8 mouse cellular contexts compared by ENCODE assay signal in the genomic region with DNA sequence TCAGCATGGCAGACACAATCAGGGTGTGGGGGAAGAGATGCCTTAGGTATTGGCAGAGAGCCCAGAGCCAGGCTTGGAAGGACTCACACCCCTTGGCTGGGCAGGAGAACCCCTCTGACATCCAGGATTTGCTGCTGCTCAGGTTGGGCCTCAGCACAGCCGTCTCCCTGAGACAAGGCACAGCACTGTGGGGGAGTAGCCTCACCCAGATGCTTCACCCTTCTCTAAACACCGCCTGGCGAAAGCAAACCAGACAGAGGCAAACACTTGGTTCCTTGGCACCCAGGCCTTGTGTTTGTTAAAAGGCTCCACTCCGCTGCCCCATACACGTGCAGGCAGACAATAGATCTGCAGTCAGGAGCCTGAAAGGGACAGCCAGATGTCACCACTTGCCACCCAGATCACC. TPM values are rescaled to one million over a fixed set of nuclear protein-coding genes. Genes with fewer than 3 reads are reported as not detected.
DNase-seq lines count a peak whose midpoint lies in the region; ATAC-seq and TF ChIP-seq lines count a peak whose summit lies in the region.

No protein-coding gene starts in this region.

- peak overlapping the region; percentile 70 for H3K9ac ChIP-seq in forebrain, embryonic 15.5 days (replicated peaks)
- H3K9ac ChIP-seq in kidney, postnatal 0 days (ENCODE audit: low read depth, low read length) = peak overlapping the region; percentile 88; the same call in 1 of the 2 replicates

- H3K27ac ChIP-seq in forebrain, embryonic 15.5 days (replicated peaks) = peak overlapping the region; percentile 81
- H3K27ac ChIP-seq in kidney, postnatal 0 days = no peak overlapping the region
- peak overlapping the region; percentile 67 for H3K27ac ChIP-seq in midbrain, embryonic 10.5 days (replicated peaks)

- TF ChIP-seq CTCF in kidney, postnatal 0 days (IDR thresholded peaks at IDR 0.05; ENCODE audit: low read depth) = no peak

- H3K4me2 ChIP-seq in forebrain, embryonic 15.5 days (replicated peaks) = peak overlapping the region; percentile 64
- H3K4me2 ChIP-seq in kidney, postnatal 0 days (ENCODE audit: low read length) = peak overlapping the region; percentile 83

- H3K4me3 ChIP-seq in forebrain, embryonic 15.5 days = peak overlapping the region; percentile 48
- peak overlapping the region; percentile 79 for H3K4me3 ChIP-seq in kidney, postnatal 0 days (replicated peaks; ENCODE audit: low read depth, low read length)
- peak overlapping the region; percentile 76; the same call in 1 of the 2 replicates for H3K4me3 ChIP-seq in midbrain, embryonic 10.5 days

- ATAC-seq in forebrain, embryonic 15.5 days (replicated peaks) = peak; percentile 20
- ATAC-seq in kidney, postnatal 0 days (replicated peaks; ENCODE audit: low FRiP score, low read depth) = no peak
- no peak for ATAC-seq in granulocyte monocyte progenitor cell, adult 5-6 weeks (replicated peaks; ENCODE audit: poor library complexity, severe bottlenecking)

- peaks cover 33% of the 10 kb centered on the region for H3K4me1 ChIP-seq in forebrain, embryonic 15.5 days
- peaks cover 17% of the 10 kb centered on the region; the same call in 1 of the 2 replicates for H3K4me1 ChIP-seq in kidney, postnatal 0 days (replicated peaks; ENCODE audit: insufficient read depth, low read length)
- H3K4me1 ChIP-seq in midbrain, embryonic 10.5 days = peaks cover 29% of the 10 kb centered on the region

- no peaks in the 10 kb centered on the region for H3K9me3 ChIP-seq in forebrain, embryonic 15.5 days
- no peaks in the 10 kb centered on the region for H3K9me3 ChIP-seq in kidney, postnatal 0 days (replicated peaks; ENCODE audit: low read length)
- H3K9me3 ChIP-seq in midbrain, embryonic 10.5 days (replicated peaks) = no peaks in the 10 kb centered on the region

- peak; percentile 77 for DNase-seq in ovary, adult 18-20 months (ENCODE audit: low spot score)
- DNase-seq in ovary, postnatal 14 days (ENCODE audit: low spot score) = no peak
- DNase-seq in kidney, postnatal 0 days (ENCODE audit: low spot score) = peak; percentile 46
- DNase-seq in midbrain, embryonic 10.5 days (ENCODE audit: low spot score) = no peak
- DNase-seq in spleen, postnatal 10 days (ENCODE audit: low spot score in 2 of 2) = no peak
- DNase-seq in adrenal gland, postnatal 10 days = no peak

- H3K36me3 ChIP-seq in forebrain, embryonic 15.5 days = no peaks in the 10 kb centered on the region
- 0 out of 2 replicates have a peak, but pooled peaks cover 5% of the 10 kb centered on the region for H3K36me3 ChIP-seq in kidney, postnatal 0 days (ENCODE audit: insufficient read depth, low read length)
- H3K36me3 ChIP-seq in midbrain, embryonic 10.5 days = 0 out of 2 replicates have a peak, but pooled peaks cover 2% of the 10 kb centered on the region

- H3K27me3 ChIP-seq in forebrain, embryonic 15.5 days = 0 out of 2 replicates have a peak, but pooled peaks cover 5% of the 10 kb centered on the region
- no peaks in the 10 kb centered on the region for H3K27me3 ChIP-seq in kidney, postnatal 0 days (ENCODE audit: insufficient read depth, low read length)
- peaks cover 51% of the 10 kb centered on the region for H3K27me3 ChIP-seq in midbrain, embryonic 10.5 days (ENCODE audit: low read depth, poor library complexity, severe bottlenecking)

- 5% methylated on average over 5 of the region's 5 CpGs for WGBS in forebrain, embryonic 15.5 days
- 26% methylated on average over 5 of the region's 5 CpGs for whole genome bisulfite sequencing in kidney, postnatal 0 days
- WGBS in midbrain, embryonic 10.5 days = 38% methylated on average over 5 of the region's 5 CpGs

RNA-seq across cellular contexts. Expression of a gene that starts 18.2 kb away (rescaled TPM):
- polyA plus RNA-seq in forebrain, embryonic 15.5 days (2015; fragmentation: Nextera tagmentation; extraction: Ambion mirVana) = 30.2 and 32.4 TPM in 2 replicates
- 29.0 and 30.4 TPM in 2 replicates for polyA plus RNA-seq in kidney, postnatal 0 days (2015; fragmentation: Nextera tagmentation; extraction: Ambion mirVana)
- 11.1 and 16.3 TPM in 2 replicates for polyA plus RNA-seq in midbrain, embryonic 10.5 days (2016; fragmentation: Nextera tagmentation; extraction: Ambion mirVana)
- 3.9 and 5.2 TPM in 2 replicates for total RNA-seq in granulocyte monocyte progenitor cell, adult 5-6 weeks (2014; fragmentation: Nextera tagmentation)
- 7.5 and 16.6 TPM in 2 replicates for total RNA-seq in granulocyte monocyte progenitor cell, adult 5-6 weeks (2017)
- 10 to 100 TPM; 30.1 to 34.0 TPM for total RNA-seq in adrenal gland, postnatal 10 days (2021)

RNA-seq across cellular contexts. Expression of a gene that starts 28.2 kb away (rescaled TPM):
- polyA plus RNA-seq in forebrain, embryonic 15.5 days (2015; fragmentation: Nextera tagmentation; extraction: Ambion mirVana) = not detected in 2 replicates
- not detected in 2 replicates for polyA plus RNA-seq in kidney, postnatal 0 days (2015; fragmentation: Nextera tagmentation; extraction: Ambion mirVana)
- not detected in 2 replicates for polyA plus RNA-seq in midbrain, embryonic 10.5 days (2016; fragmentation: Nextera tagmentation; extraction: Ambion mirVana)
- total RNA-seq in granulocyte monocyte progenitor cell, adult 5-6 weeks (2014; fragmentation: Nextera tagmentation) = not detected in 2 replicates
- total RNA-seq in granulocyte monocyte progenitor cell, adult 5-6 weeks (2017) = not detected in 2 replicates
- total RNA-seq in adrenal gland, postnatal 10 days (2021) = under 1 TPM; 0.18 to 0.58 TPM

RNA-seq across cellular contexts. Expression of a gene that starts 45.7 kb away (rescaled TPM):
- 3.0 and 3.5 TPM in 2 replicates for polyA plus RNA-seq in forebrain, embryonic 15.5 days (2015; fragmentation: Nextera tagmentation; extraction: Ambion mirVana)
- polyA plus RNA-seq in kidney, postnatal 0 days (2015; fragmentation: Nextera tagmentation; extraction: Ambion mirVana) = 1.2 TPM in 2 replicates
- 1.8 and 3.3 TPM in 2 replicates for polyA plus RNA-seq in midbrain, embryonic 10.5 days (2016; fragmentation: Nextera tagmentation; extraction: Ambion mirVana)
- 2.6 and 2.9 TPM in 2 replicates for total RNA-seq in granulocyte monocyte progenitor cell, adult 5-6 weeks (2014; fragmentation: Nextera tagmentation)
- total RNA-seq in granulocyte monocyte progenitor cell, adult 5-6 weeks (2017) = 0.34 and 0.41 TPM in 2 replicates
- total RNA-seq in adrenal gland, postnatal 10 days (2021) = 1 to 10 TPM; 2.6 to 3.0 TPM

RNA-seq across cellular contexts. Expression of a gene that starts 52.9 kb away (rescaled TPM):
- polyA plus RNA-seq in forebrain, embryonic 15.5 days (2015; fragmentation: Nextera tagmentation; extraction: Ambion mirVana) = 0.45 and 0.66 TPM in 2 replicates
- polyA plus RNA-seq in kidney, postnatal 0 days (2015; fragmentation: Nextera tagmentation; extraction: Ambion mirVana) = 1.9 and 2.2 TPM in 2 replicates
- polyA plus RNA-seq in midbrain, embryonic 10.5 days (2016; fragmentation: Nextera tagmentation; extraction: Ambion mirVana) = 0.30 and 0.38 TPM in 2 replicates
- 1.2 and 2.8 TPM in 2 replicates for total RNA-seq in granulocyte monocyte progenitor cell, adult 5-6 weeks (2014; fragmentation: Nextera tagmentation)
- total RNA-seq in granulocyte monocyte progenitor cell, adult 5-6 weeks (2017) = 0.72 and 1.7 TPM in 2 replicates
- total RNA-seq in adrenal gland, postnatal 10 days (2021) = 1 to 10 TPM; 2.4 to 3.0 TPM

Comparison
In these comparisons a context has a peak if more than half of its experiments do, and no peak if none do; other contexts are left out.
1. DNase-seq: peak in ovary, adult 18-20 months (single experiment) and kidney, postnatal 0 days (single experiment); none in ovary, postnatal 14 days (single experiment), midbrain, embryonic 10.5 days (single experiment), spleen, postnatal 10 days (0 of 2) and adrenal gland, postnatal 10 days (single experiment).
2. Peak in every context shown above with its lines, with median percentiles within 50 percentile points of each other: H3K4me3 ChIP-seq.